Mouse (Mus musculus) midbrain, postnatal 0 days (tissue): ENCODE results near the gene Mgat3. TPM values are rescaled to one million over a fixed set of nuclear protein-coding genes. Genes with fewer than 3 reads are reported as not detected.

ENCODE experiments used
- ATAC-seq: fragments of 200-750 bp; cut with Nextera tagmentation; 2 replicates; pipeline ENCODE4 v1.8.0; 2017; ENCODE audit warnings: moderate number of reproducible peaks, mild to moderate bottlenecking, moderate TSS enrichment, moderate library complexity; ENCODE audit not compliant: low FRiP score
- DNase-seq: peaks from one replicate; pipeline ENCODE4 v3.0.0-alpha.2; 2015; ENCODE audit warnings: low spot score
- H3K27ac ChIP-seq: fragments of 300-500 bp; sonication (generic); 2 replicates; pipeline ENCODE4 v1.5.1; 2014; ENCODE audit warnings: low read depth, mild to moderate bottlenecking, low read length, mixed read lengths
- H3K27me3 ChIP-seq: fragments of 300-500 bp; sonication (generic); 2 replicates; pipeline ENCODE4 v1.6.1; 2014; ENCODE audit warnings: low read length, control low read depth, mixed read lengths; ENCODE audit not compliant: insufficient read depth
- H3K36me3 ChIP-seq: fragments of 300-500 bp; sonication (generic); 2 replicates; pipeline ENCODE4 v1.6.1; 2014; ENCODE audit warnings: low read length, control low read depth, mixed read lengths; ENCODE audit not compliant: insufficient read depth
- H3K4me1 ChIP-seq: fragments of 300-500 bp; sonication (generic); 2 replicates; pipeline ENCODE4 v1.6.1; 2014; ENCODE audit warnings: mild to moderate bottlenecking, control low read depth, antibody characterized with exemption, low read length, mixed read lengths; ENCODE audit not compliant: insufficient read depth
- H3K4me2 ChIP-seq: fragments of 300-500 bp; sonication (generic); 2 replicates; pipeline ENCODE4 v1.6.1; 2014; ENCODE audit warnings: low read depth, mild to moderate bottlenecking, low read length, mixed read lengths; ENCODE audit not compliant: poor library complexity, severe bottlenecking
- H3K4me3 ChIP-seq: fragments of 300-500 bp; sonication (generic); 2 replicates; pipeline ENCODE4 v1.5.1; 2014; ENCODE audit warnings: low read depth, mild to moderate bottlenecking, low read length, moderate library complexity
- H3K9ac ChIP-seq: fragments of 300-500 bp; sonication (generic); replicated peaks from 2 replicates; pipeline ENCODE4 v1.6.1; 2014; ENCODE audit warnings: mild to moderate bottlenecking, low read length, moderate library complexity, mixed read lengths; ENCODE audit not compliant: poor library complexity, severe bottlenecking
- H3K9me3 ChIP-seq: fragments of 300-500 bp; sonication (generic); 2 replicates; pipeline ENCODE4 v1.6.1; 2016; ENCODE audit warnings: low read length, control low read depth
- CTCF ChIP-seq: IDR thresholded peaks from 2 replicates; pipeline ENCODE4 v1.5.1; 2016; ENCODE audit warnings: antibody characterized with exemption, mild to moderate bottlenecking
- WGBS: fragments of 180-500 bp; shearing (Covaris S2); extraction: QIAGEN DNeasy Blood & Tissue Kit; methylation state at CpG from one replicate; pipeline ENCODE4 v1.1.7; 2014; 5-methylcytosine and 5-hydroxymethylcytosine counted together
- polyA plus RNA-seq: library from polyadenylated mRNA; unstranded; fragments of >200 nt; fragmentation: Nextera tagmentation; extraction: Ambion mirVana; gene quantifications from 2 replicates; pipeline ENCODE4 v1.2.1, GENCODE M21; 2015
- total RNA-seq: library from RNA; depleted of rRNA; stranded (reverse); fragments of >200 nt; gene quantifications from 2 replicates; pipeline ENCODE4 v1.2.3, GENCODE M21; 2014; rRNA removed

Gene Mgat3
- 101 and 103 TPM in 2 replicates for total RNA-seq
- polyA plus RNA-seq: 13.3 and 14.4 TPM in 2 replicates

DNA sequence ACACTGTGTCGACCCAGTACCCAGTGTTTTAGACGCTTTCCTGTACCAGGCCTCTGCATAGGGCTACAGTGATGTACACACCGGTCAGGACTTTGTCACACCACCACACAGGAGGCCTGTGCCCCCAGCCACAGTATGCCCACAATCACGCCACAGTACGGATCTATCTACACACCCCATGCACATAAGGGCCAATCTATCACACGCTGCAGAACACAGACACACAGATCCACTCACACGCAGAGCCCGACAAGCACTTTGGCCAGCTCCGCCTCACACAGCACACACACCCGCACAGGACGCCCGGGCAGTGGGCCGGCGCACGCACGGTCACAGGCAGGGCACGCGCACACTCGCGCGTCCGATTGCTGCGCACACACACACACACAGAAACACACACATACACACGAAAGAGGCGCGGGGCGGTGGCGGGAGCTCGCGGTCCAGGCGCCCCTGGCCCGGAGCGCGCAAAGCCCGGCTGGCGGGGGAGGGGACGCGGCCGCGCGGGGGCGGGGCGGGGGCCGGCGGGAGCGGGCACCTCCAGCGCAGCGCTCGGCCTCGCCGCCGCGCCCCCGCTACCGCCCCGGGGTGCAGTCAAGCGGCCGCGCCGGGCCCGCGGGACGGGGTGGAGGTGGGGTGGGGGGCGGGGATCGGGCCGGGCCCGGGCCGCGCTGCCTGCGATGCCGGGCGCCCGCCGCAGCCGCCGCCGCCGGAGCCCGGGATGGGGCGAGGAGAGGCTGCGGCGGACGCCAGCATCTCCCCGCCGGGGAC is at the start of gene Mgat3:
Gene Mgat3, plus strand, starts transcription at position 721 of the 771 bp plus-strand sequence.
- H3K4me3 ChIP-seq: peak within 1 kb of the TSS; percentile 90
- peak within 1 kb of the TSS; percentile 74 for H3K4me2 ChIP-seq
- DNase-seq (peak; percentile 72), ATAC-seq (peak; percentile 70)
- no peaks in the 10 kb centered on the region for H3K9me3 ChIP-seq
- TF ChIP-seq CTCF: no peak
- WGBS: 3% methylated on average over 27 of the region's 85 CpGs
- H3K27ac ChIP-seq: peak within 1 kb of the TSS; percentile 91
- H3K4me1 ChIP-seq: peaks cover 6% of the 10 kb centered on the region; the same call in 1 of the 2 replicates
- H3K36me3 ChIP-seq: no peaks in the 10 kb centered on the region
- peak within 1 kb of the TSS; percentile 96 for H3K9ac ChIP-seq
- H3K27me3 ChIP-seq: no peaks in the 10 kb centered on the region

DNA sequence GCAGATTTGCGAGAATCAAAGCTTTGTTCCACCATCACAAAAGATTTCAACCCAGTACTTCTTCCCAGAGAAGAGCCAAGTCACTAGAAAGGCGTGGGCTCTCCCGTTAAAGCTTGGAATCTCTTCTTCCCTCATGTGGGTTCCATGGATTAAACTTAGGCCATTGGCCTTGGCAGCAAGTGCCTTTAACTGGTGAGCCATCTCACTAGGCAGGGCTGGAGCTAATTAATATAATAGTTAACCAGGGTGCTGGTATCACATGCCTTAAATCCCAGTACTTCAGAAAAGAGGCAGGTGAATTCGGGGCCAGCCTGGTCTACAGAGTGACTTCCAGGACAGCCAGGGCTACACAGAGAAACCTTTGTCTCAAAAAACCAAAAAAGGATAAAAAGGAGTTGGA is 48.9 kb upstream of the Mgat3 start:
- H3K9me3 ChIP-seq: no peaks in the 10 kb centered on the region
- no peak overlapping the region for H3K27ac ChIP-seq
- WGBS: 83% methylated on average over 4 of the region's 4 CpGs
- ATAC-seq (no peak), DNase-seq (no peak)
- H3K27me3 ChIP-seq: no peaks in the 10 kb centered on the region
- H3K9ac ChIP-seq: no peak overlapping the region
- TF ChIP-seq CTCF: no peak
- no peaks in the 10 kb centered on the region for H3K36me3 ChIP-seq
- no peaks in the 10 kb centered on the region for H3K4me1 ChIP-seq
- no peak overlapping the region for H3K4me2 ChIP-seq
- no peak overlapping the region for H3K4me3 ChIP-seq

GRCm38 (mm10) chr15:80127191-80127590 is 46.3 kb upstream of the Mgat3 start:
- no peak overlapping the region for H3K9ac ChIP-seq
- no peaks in the 10 kb centered on the region for H3K4me1 ChIP-seq
- DNase-seq (peak; percentile 26), ATAC-seq (no peak)
- TF ChIP-seq CTCF: peak; percentile 63
- no peak overlapping the region for H3K4me3 ChIP-seq
- no peaks in the 10 kb centered on the region for H3K36me3 ChIP-seq
- H3K27ac ChIP-seq: no peak overlapping the region
- 64% methylated on average over 1 of the region's 1 CpGs for WGBS
- H3K27me3 ChIP-seq: no peaks in the 10 kb centered on the region
- no peak overlapping the region for H3K4me2 ChIP-seq
- H3K9me3 ChIP-seq: no peaks in the 10 kb centered on the region

DNA sequence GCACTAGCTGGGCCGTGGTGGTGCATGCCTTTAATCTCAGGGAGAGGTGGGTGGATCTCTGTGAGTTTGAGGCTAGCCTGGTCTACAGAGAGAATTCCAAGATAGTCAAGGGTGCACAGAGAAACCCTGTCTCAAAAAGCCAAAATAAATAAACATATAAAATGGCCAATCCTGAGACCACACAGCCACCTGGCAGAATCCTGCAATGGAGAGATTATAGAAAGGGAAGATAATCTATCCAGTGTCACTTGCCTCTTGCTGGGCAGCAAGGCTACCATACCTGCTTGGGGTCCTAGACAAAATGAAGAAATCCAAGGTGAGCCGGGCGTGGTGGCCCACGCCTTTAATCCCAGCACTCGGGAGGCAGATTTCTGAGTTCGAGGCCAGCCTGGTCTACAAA is 43.5 kb upstream of the Mgat3 start:
- Histone ChIP-seq H3K27ac (no peak overlapping the region), H3K4me2 (no peak overlapping the region), H3K36me3 (no peaks in the 10 kb centered on the region), H3K27me3 (no peaks in the 10 kb centered on the region), H3K9ac (no peak overlapping the region), H3K4me3 (no peak overlapping the region), H3K4me1 (peaks cover 12% of the 10 kb centered on the region), H3K9me3 (no peaks in the 10 kb centered on the region)
- 90% methylated on average over 6 of the region's 6 CpGs for WGBS
- ATAC-seq (no peak), DNase-seq (no peak)
- no peak for TF ChIP-seq CTCF

DNA sequence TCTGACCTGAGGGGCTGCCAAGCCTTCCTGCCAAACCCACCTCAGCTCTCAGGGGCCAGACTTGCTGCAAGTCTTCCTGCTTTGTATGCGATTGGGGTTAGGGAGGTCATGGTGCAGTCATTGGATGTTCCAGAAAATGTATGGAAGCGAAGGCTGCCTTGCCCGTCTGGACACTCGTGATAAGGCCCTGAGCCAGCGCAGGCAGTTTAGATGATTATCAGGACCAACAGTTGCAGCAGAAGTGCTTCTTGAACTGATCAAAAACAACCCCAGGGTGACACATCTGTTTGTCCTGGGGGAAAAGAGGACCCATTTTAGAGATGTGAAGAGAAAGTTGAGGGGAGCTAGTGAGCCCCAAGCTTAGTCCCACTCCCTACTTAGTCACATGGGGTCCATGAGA is 42.8 kb upstream of the Mgat3 start:
- no peak for DNase-seq
- H3K4me3 ChIP-seq: no peak overlapping the region
- no peak overlapping the region for H3K9ac ChIP-seq

DNA sequence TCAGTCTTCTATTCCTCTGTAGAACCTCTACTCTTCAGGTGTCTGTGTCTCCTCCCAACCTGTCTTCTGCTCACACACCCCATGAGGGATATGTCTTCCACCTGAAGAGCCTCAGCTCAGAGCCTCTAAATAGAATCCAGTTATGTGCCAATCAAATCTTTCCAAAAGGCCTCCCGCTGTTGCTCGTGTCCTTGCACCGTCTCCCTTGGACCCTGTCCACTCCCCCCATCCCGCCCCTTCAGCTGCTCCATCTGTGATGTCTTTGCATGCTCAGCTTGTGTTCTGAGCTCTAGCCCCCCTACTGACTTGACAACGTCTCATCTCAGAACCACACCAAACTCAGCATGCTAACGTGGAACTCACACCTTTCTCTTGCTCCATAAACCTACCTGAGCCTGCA is 42.1 kb upstream of the Mgat3 start:
- no peak for TF ChIP-seq CTCF
- 66% methylated on average over 6 of the region's 6 CpGs for WGBS

More for the DNA sequence above, 42.8 kb upstream of the Mgat3 start:
- ATAC-seq: no peak
- H3K4me2 ChIP-seq: no peak overlapping the region
- TF ChIP-seq CTCF: no peak
- H3K36me3 ChIP-seq: no peaks in the 10 kb centered on the region
- H3K27me3 ChIP-seq: no peaks in the 10 kb centered on the region
- H3K27ac ChIP-seq: no peak overlapping the region
- H3K9me3 ChIP-seq: no peaks in the 10 kb centered on the region
- WGBS: 91% methylated on average over 5 of the region's 5 CpGs
- peaks cover 12% of the 10 kb centered on the region for H3K4me1 ChIP-seq

More for the DNA sequence above, 42.1 kb upstream of the Mgat3 start:
- H3K9ac ChIP-seq: no peak overlapping the region
- H3K36me3 ChIP-seq: no peaks in the 10 kb centered on the region
- no peak overlapping the region for H3K4me3 ChIP-seq
- no peaks in the 10 kb centered on the region for H3K27me3 ChIP-seq
- no peak overlapping the region for H3K27ac ChIP-seq
- DNase-seq (no peak), ATAC-seq (no peak)
- no peak overlapping the region for H3K4me2 ChIP-seq
- peaks cover 12% of the 10 kb centered on the region for H3K4me1 ChIP-seq
- no peaks in the 10 kb centered on the region for H3K9me3 ChIP-seq
